Mouse (Mus musculus): ENCODE measurements around the gene Fthl17a. TPM values are rescaled to one million over a fixed set of nuclear protein-coding genes. Genes with fewer than 3 reads are reported as not detected.

Fthl17a gene
- total RNA-seq (2012; rRNA removed) (not detected in 2 replicates), total RNA-seq (2014; rRNA removed) (not detected in 2 replicates), polyA plus RNA-seq (2012; ENCODE audit: insufficient read length, low read depth) (not detected in 2 replicates)

DNA sequence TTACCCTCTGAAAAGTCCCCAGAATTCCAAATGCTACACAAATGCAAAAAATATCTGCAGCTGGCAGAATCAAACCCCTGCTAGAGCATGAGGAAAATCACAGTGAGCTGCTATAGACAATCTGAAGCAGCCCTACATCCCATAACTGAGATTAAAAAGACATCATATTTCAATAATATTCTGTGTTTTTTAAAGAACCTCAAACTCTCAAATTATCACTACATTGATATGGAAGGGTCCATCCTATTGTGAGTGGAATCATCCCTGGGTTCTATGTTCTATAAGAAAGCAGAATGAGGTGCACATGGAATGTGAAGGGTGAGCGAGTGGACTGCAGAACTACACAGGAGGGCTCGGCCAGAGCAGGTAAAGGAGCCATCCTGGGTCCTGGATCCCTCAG lies at the start of gene Fthl17a:
TSS of gene Fthl17a (plus strand) at position 301 of the 400 bp plus-strand sequence.
- Histone ChIP-seq H3K9me3 (replicated peaks; ENCODE audit: low read length) (no peaks in the 10 kb centered on the region), H3K4me2 (ENCODE audit: insufficient read depth, low read depth, poor library complexity, severe bottlenecking) (no peak within 1 kb of the TSS), H3K27ac (ENCODE audit: insufficient read depth, low read depth) (no peak within 1 kb of the TSS), H3K79me2 (replicated peaks; ENCODE audit: control insufficient read depth, extremely low read depth, insufficient read depth, poor library complexity, severe bottlenecking) (no peaks in the 10 kb centered on the region), H3K4me1 (ENCODE audit: control insufficient read depth in 1 of 2, insufficient read depth in 2 of 2) (no peaks in the 10 kb centered on the region), H3K4me3 (replicated peaks in 1 of 3; ENCODE audit: low read depth in 2 of 3, low read length in 2 of 3, poor library complexity in 1 of 3) (no peak within 1 kb of the TSS), H3K9ac (ENCODE audit: insufficient read depth, low read depth) (no peak within 1 kb of the TSS), H3K27me3 (replicated peaks) (no peaks in the 10 kb centered on the region), H3K36me3 (replicated peaks in 1 of 2; ENCODE audit: control insufficient read depth in 1 of 2, insufficient read depth in 1 of 2, low read length in 1 of 2) (no peaks in the 10 kb centered on the region)
- dilution Hi-C loops (cut with MboI; ENCODE audit: extremely low pct_ligation_motif_present, extremely low pct_unique_long_range_greater_than_20kb, low sequenced_read_pairs) (no loop called here), in situ Hi-C loops (cut with MboI; ENCODE audit: low pct_ligation_motif_present, low pct_unique_long_range_greater_than_20kb, low sequenced_read_pairs) (no loop called here)
- TF ChIP-seq NELFE (IDR thresholded peaks at IDR 0.05; ENCODE audit: low read depth, low read length) (no peak), ZNF384 (IDR thresholded peaks at IDR 0.05; ENCODE audit: low read depth, low read length) (no peak), RAD21 (IDR thresholded peaks at IDR 0.05; ENCODE audit: low read depth, low read length) (no peak)
- DNase-seq (ENCODE audit: extremely low read depth), result no peak

- Histone ChIP-seq H3K4me2 (ENCODE audit: insufficient read depth, low read depth, poor library complexity, severe bottlenecking) (no peak overlapping the region), H3K79me2 (replicated peaks; ENCODE audit: control insufficient read depth, extremely low read depth, insufficient read depth, poor library complexity, severe bottlenecking) (no peaks in the 10 kb centered on the region), H3K4me3 (replicated peaks in 1 of 3; ENCODE audit: low read depth in 2 of 3, low read length in 2 of 3, poor library complexity in 1 of 3) (no peak overlapping the region), H3K9ac (ENCODE audit: insufficient read depth, low read depth) (no peak overlapping the region), H3K36me3 (replicated peaks in 1 of 2; ENCODE audit: control insufficient read depth in 1 of 2, insufficient read depth in 1 of 2, low read length in 1 of 2) (no peaks in the 10 kb centered on the region), H3K4me1 (ENCODE audit: control insufficient read depth in 1 of 2, insufficient read depth in 2 of 2) (no peaks in the 10 kb centered on the region), H3K27me3 (replicated peaks) (no peaks in the 10 kb centered on the region), H3K27ac (ENCODE audit: insufficient read depth, low read depth) (no peak overlapping the region), H3K9me3 (replicated peaks; ENCODE audit: low read length) (no peaks in the 10 kb centered on the region)
- in situ Hi-C loops (cut with MboI; ENCODE audit: low pct_ligation_motif_present, low pct_unique_long_range_greater_than_20kb, low sequenced_read_pairs) (no loop called here), dilution Hi-C loops (cut with MboI; ENCODE audit: extremely low pct_ligation_motif_present, extremely low pct_unique_long_range_greater_than_20kb, low sequenced_read_pairs) (no loop called here)
- DNase-seq (ENCODE audit: extremely low read depth), result no peak
- no peak for TF ChIP-seq POLR2A (IDR thresholded peaks at IDR 0.05; ENCODE audit: low read depth, low read length)
- TF ChIP-seq GABPA (IDR thresholded peaks at IDR 0.05; ENCODE audit: insufficient replicate concordance, low read depth, low read length), result no peak
- TF ChIP-seq SMC3 (IDR thresholded peaks at IDR 0.05; ENCODE audit: low read depth, low read length), result no peak
- no peak for TF ChIP-seq CHD1 (IDR thresholded peaks at IDR 0.05; ENCODE audit: low read depth, low read length)
- no peak for TF ChIP-seq ZC3H11A (IDR thresholded peaks at IDR 0.05; ENCODE audit: low read depth, low read length)
- no peak for TF ChIP-seq NRF1 (IDR thresholded peaks at IDR 0.05; ENCODE audit: low read depth, low read length)
- TF ChIP-seq UBTF (IDR thresholded peaks at IDR 0.05; ENCODE audit: low read depth, low read length), result no peak
- no peak for TF ChIP-seq JUN (IDR thresholded peaks at IDR 0.05; ENCODE audit: insufficient read depth, low read depth, low read length)
- TF ChIP-seq IRF4 (IDR thresholded peaks at IDR 0.05; ENCODE audit: low read depth, low read length), result no peak
- TF ChIP-seq KAT2A (IDR thresholded peaks at IDR 0.05; ENCODE audit: insufficient replicate concordance, low read length), result no peak
- TF ChIP-seq RAD21 (IDR thresholded peaks at IDR 0.05; ENCODE audit: low read depth, low read length), result no peak
- TF ChIP-seq MYC (IDR thresholded peaks at IDR 0.05; ENCODE audit: low read depth, low read length), result no peak
- no peak for TF ChIP-seq MEF2A (IDR thresholded peaks at IDR 0.05; ENCODE audit: borderline replicate concordance, low read depth, low read length)
- TF ChIP-seq CTCF (conservative IDR thresholded peaks at IDR 0.05 in 1 of 2, IDR thresholded peaks at IDR 0.05 in 1 of 2; ENCODE audit: low read depth in 2 of 2, low read length in 2 of 2), result no peak
- no peak for TF ChIP-seq ETS1 (conservative IDR thresholded peaks at IDR 0.05; ENCODE audit: low read depth, low read length)
Measured at GRCm38 (mm10) chrX:85207001-85207400, 42.5 kb upstream of the Fthl17a start.

Measured in CH12.LX (cell line).